Mouse (Mus musculus) limb, embryonic 11.5 days (tissue): ENCODE results near the gene Selenok. TPM values are rescaled to one million over a fixed set of nuclear protein-coding genes. Genes with fewer than 3 reads are reported as not detected.

ENCODE experiments used
- microRNA-seq: library from miRNA; unstranded; fragments of <30 nt; microRNA quantifications from one replicate; pipeline ENCODE4, GENCODE M21; 2016
- polyA plus RNA-seq: library from polyadenylated mRNA; unstranded; fragments of >200 nt; fragmentation: Nextera tagmentation; extraction: Ambion mirVana; gene quantifications from 2 replicates; pipeline ENCODE4 v1.2.1, GENCODE M21; 2014

The Selenok gene
- polyA plus RNA-seq, 1 experiment from 2014 or later: 216 TPM

Small RNA genes within 50 kb of the gene (microRNA-seq; reads per million reads assigned to microRNA genes)
- 2.1 reads per million for gene Mir6947

Other genes starting within 250 kb of the Selenok start
- 1.9 and 2.0 TPM in 2 replicates for gene Cacna2d3, start 246.4 kb upstream of the Selenok start, polyA plus RNA-seq
- gene Actr8, start 10.0 kb downstream of the Selenok start, polyA plus RNA-seq: 68.6 and 71.0 TPM in 2 replicates
- 1.2 and 1.3 TPM in 2 replicates for gene Il17rb, start 40.6 kb downstream of the Selenok start, polyA plus RNA-seq
- not detected in 2 replicates for gene Chdh, start 40.7 kb downstream of the Selenok start, polyA plus RNA-seq